Mouse (Mus musculus) spleen, adult 10 weeks (tissue): ENCODE results near the gene 4930558C23Rik. TPM values are rescaled to one million over a fixed set of nuclear protein-coding genes. Genes with fewer than 3 reads are reported as not detected.

Experiments used
- polyA plus RNA-seq: library from polyadenylated mRNA; stranded (reverse); fragments of 350-450 nt; fragmentation: Illumina TruSeq; extraction: RNeasy Lipid Tissue Mini Kit (QIAGEN cat#74804); gene quantifications from one replicate; pipeline ENCODE4 v1.2.3, GENCODE M21; 2015; ENCODE audit warnings: low replicate concordance; ENCODE audit not compliant: insufficient read depth

Gene 4930558C23Rik
- polyA plus RNA-seq: not detected

GRCm38 (mm10) chr3:95402741-95403140, at the start of gene 4930558C23Rik:
Gene 4930558C23Rik, minus strand, starts transcription at chr3:95402841.

GRCm38 (mm10) chr3:95434136-95434982, 31.7 kb upstream of the 4930558C23Rik start, which contains the start of gene Arnt:
Gene Arnt, plus strand, starts transcription at chr3:95434388.

GRCm38 (mm10) chr3:95356701-95357449, 45.8 kb downstream of the 4930558C23Rik start, which contains the start of gene Setdb1:
Gene Setdb1, minus strand, starts transcription at chr3:95357202.

Other genes with a start within 250 kb of the 4930558C23Rik start
- gene Sema6c, start 242.4 kb downstream of the 4930558C23Rik start, polyA plus RNA-seq: 0.69 TPM
- gene Gabpb2, start 184.9 kb downstream of the 4930558C23Rik start, polyA plus RNA-seq: 109 TPM
- 160 TPM for gene Cdc42se1, start 174.1 kb downstream of the 4930558C23Rik start, polyA plus RNA-seq
- gene Mllt11, start 170.7 kb downstream of the 4930558C23Rik start, polyA plus RNA-seq: 24.0 TPM
- not detected for gene Gm128, start 161.2 kb downstream of the 4930558C23Rik start, polyA plus RNA-seq
- gene Bnipl, start 151.6 kb downstream of the 4930558C23Rik start, polyA plus RNA-seq: not detected
- 37.6 TPM for gene Mindy1, start 121.5 kb downstream of the 4930558C23Rik start, polyA plus RNA-seq
- gene Prune1, start 120.8 kb downstream of the 4930558C23Rik start, polyA plus RNA-seq: 13.4 TPM
- 6.3 TPM for gene Anxa9, start 95.7 kb downstream of the 4930558C23Rik start, polyA plus RNA-seq
- 215 TPM for gene Cers2, start 88.0 kb downstream of the 4930558C23Rik start, polyA plus RNA-seq
- 47.4 TPM for gene Setdb1, start 45.6 kb downstream of the 4930558C23Rik start, polyA plus RNA-seq
- 57.5 TPM for gene Arnt, start 31.5 kb upstream of the 4930558C23Rik start, polyA plus RNA-seq
- 6.5 TPM for gene Ctsk, start 96.4 kb upstream of the 4930558C23Rik start, polyA plus RNA-seq
- gene Ctss, start 123.9 kb upstream of the 4930558C23Rik start, polyA plus RNA-seq: 961 TPM
- not detected for gene Hormad1, start 156.8 kb upstream of the 4930558C23Rik start, polyA plus RNA-seq
- 48.8 TPM for gene Golph3l, start 186.1 kb upstream of the 4930558C23Rik start, polyA plus RNA-seq
- 111 TPM for gene Ensa, start 222.2 kb upstream of the 4930558C23Rik start, polyA plus RNA-seq